Mouse (Mus musculus) frontal cortex, postnatal 14 days (tissue): Measurements from ENCODE around the gene Spem1.

ENCODE experiments used
- DNase-seq, 2 experiments: peaks; one replicate each; pipeline ENCODE4 v3.0.0; 2022; ENCODE audit warnings: low spot score in 2 of 2

Spem1 gene

GRCm38 (mm10) chr11:69800392-69801197 lies 21.4 kb downstream of the Spem1 start:
- DNase-seq = no peak

DNA sequence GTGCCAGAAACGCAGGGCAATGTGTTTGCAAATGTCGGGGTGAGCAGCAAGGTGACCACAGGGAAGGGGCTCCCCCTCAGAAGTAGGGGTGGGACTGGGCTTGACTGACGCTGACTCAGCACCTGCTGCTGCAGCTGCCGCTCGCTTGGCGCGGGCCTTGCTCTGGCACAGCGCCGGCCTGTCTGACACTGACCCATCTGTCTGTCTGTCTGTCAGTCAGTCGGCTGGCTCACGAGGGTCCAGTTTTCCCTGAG lies 21.9 kb downstream of the Spem1 start:
- DNase-seq = no peak

DNA sequence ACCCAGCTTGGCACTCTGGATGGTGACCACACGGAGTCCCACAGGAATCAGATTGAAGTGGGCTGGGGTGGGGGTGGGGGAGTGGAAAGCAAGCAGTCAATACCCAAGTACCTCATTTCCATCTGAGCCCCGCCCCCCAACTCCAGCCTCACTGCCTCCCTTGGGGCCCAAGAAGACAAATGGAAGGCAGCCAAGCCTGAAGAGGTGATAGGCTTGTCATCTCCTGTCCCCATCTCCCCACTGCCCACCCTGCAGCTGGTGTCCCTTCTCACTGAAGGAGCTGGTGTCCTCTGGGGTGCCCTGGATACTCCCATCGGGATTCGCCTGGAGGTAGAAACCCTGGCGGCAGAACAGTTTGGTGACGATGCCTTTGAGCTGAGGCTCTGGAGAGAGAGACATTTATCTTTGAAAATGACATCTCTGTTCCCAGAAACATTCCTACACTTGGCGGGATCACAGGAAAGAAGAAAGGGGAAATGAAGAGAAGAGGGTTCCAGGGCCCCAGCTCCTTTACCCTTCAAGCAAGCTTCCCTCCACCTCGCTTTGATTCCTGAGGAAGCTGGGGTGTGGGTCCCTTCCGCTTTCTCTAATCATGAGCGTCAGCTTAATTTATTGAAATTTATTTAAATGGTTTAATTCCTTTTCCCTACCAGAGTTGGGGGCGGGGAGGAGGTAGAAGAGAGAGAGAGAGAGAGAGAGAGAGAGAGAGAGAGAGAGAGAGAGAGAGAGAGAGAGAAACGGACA lies 22.4 kb downstream of the Spem1 start:
- no peak for DNase-seq

DNA sequence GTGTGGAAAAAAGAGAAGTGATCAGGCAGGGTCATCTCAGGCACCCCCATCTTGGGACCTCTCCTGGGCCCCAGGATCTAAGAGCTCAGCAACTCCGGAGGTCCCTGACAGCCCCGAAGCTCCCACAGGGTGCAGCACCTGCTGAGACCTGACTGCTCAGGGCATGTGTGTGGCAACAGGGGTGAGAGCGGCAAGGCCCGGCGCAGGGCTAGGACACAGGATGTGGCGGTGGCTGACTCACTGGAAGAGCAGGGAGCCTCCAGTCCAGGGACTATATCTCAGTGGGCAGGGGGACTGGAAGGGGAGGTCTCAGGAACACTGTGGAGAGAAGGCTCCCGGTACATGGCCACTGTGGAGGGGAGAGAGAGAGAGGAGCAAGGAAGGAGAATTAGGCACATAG lies 24.1 kb downstream of the Spem1 start:
- DNase-seq = no peak

DNA sequence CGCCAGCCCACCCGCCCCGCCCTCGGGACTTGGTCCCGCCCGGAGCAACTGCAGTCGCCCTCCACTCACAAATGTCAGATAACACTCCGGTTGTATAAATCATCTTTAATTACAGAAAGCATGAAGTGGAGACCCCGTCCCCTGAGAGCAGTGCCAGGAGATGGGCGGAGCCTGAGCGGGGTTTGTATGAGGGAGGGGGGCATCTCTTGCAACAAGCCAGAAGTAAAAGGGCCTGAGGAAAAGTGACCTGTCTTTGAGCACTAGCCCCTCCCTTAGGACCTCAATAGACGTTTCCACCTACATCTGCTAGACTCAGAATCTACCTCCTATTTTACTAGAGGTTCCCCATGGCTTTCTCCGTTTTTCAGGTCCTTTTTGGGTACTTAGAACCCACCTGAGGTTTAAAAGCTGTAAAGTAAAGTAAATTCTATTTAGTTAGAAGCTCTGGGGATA lies 26.0 kb downstream of the Spem1 start:
- no peak for DNase-seq

- DNase-seq = peak; percentile 82 to 86
These were observed 26.6 kb downstream of the Spem1 start, which contains the start of gene Chrnb1 for GRCm38 (mm10) chr11:69795168-69795982. Gene Chrnb1 (minus strand): TSS chr11:69795943.

- no peak for DNase-seq
These were observed 28.6 kb downstream of the Spem1 start for GRCm38 (mm10) chr11:69793429-69793828.

DNA sequence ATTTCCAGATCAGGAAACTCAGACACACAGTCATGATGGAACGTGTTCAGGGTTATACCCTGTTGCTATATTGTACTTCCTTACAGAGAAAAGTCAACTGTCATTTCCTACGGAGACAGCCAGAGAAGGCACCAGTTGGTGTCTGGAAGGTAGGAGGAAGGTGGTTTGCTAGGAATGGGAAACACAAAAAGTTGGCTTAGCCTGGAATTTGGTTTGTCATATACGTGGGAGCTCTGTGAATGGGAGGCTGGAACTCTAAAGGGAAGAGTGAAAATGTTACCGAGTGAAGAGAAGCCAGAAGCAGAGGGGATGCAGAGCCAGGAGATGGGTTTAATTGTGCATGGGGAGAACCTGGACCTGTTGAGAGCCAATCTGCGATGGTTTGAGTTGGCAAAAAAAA lies 30.6 kb downstream of the Spem1 start:
- no peak for DNase-seq

DNA sequence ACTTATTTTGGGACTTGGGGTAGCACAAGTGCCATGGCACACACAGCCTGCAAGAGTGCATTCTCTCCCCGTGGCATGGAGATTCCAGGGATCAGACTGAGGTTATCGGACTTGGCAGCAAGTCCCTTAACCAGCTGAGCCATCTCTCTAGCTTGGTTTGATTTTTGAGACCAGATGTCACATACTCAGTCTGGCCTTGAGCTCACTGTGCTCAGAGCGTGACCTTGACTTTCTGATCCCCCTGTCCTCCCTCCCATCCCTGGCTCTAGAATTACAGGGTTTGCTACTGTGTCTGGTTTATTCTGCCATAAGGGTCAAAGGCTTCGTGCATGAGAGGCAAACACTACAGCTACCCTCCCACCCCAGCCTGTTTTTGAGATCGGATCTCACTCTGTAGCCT lies 32.5 kb downstream of the Spem1 start:
- DNase-seq = no peak

DNA sequence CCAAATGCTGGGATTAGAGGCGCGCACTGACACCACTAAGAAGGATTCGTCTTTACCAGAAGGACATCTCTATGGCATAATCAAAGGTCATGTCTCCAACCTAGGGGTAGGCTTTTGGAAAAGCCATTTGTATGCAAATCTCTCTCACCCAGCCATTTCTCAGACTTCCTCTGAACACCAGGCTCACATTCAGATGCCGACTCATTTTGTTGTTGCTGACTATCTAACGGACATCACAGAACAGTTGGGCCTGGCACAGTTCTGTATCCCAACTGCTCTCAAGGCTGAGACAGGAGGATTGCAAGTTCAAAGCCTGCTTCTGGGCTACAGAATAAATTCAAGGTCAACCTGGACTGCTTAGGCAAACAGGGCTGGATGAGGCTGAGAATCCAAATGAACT lies 34.7 kb downstream of the Spem1 start:
- no peak for DNase-seq

DNA sequence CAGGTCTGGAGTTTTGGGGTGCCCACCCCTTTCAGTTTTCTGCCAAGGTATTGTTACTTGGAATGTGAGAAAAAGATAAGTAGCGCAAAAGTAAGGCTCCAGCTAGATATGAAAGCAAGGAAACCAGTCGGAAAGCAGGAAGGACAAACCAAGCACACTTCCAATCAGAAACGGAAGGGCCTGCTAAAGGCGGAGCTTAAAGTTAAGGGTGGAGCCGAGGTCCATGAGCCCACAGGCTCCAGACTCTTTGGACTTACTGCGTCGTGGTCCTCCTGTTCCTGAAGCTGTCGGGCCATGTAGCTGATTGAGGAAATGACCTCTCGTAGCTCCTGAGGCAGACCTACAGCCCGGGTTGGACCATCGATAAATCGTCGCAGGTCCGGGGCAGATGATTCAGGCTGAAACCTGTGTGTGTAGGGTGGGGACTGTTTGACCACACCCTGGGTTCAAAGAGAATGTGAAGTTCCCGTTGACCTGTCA lies 37.1 kb downstream of the Spem1 start:
- DNase-seq = no peak

GRCm38 (mm10) chr11:69781828-69782227 lies 40.2 kb downstream of the Spem1 start:
- no peak for DNase-seq

DNA sequence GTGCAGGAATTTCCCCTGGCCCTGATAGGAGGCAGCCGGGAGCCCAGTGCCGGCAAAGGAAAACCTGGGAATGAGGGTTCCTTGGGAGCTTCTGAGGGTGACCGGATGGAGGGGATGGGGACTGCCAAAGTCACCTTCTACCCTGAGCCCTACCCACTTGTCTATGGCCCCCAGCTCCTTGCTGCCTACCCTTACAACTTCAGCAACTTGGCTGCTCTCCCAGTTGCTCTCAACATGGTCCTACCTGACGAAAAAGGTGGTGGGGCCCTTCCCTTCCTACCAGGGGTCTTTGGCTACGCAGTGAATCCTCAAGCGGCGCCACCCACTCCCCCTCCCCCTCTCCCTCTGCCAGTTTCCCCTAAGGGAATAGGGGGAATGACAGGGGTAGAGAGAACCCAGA lies 43.0 kb downstream of the Spem1 start:
- no peak for DNase-seq

GRCm38 (mm10) chr11:69778258-69778982 lies 43.6 kb downstream of the Spem1 start:
- DNase-seq = no peak

GRCm38 (mm10) chr11:69777504-69778257 lies 44.3 kb downstream of the Spem1 start:
- no peak for DNase-seq

GRCm38 (mm10) chr11:69776488-69776887 lies 45.5 kb downstream of the Spem1 start:
- no peak for DNase-seq

DNA sequence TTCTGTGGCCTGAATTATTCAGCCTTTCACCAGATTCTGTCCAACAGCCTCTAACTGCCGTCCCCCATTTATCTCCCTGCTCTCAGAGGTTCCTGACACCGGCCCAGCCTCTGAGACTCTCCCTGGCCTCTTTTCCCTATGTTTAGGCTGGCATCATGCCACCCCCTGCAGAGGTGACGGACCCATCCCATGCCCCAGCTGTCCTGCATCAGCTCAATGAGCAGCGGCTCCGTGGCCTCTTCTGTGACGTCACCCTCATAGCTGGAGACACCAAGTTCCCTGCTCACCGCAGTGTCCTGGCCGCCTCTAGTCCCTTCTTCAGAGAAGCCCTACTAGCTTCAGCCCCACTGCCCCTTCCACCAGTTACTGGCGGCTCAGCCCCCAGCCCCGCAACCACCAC lies 46.3 kb downstream of the Spem1 start:
- DNase-seq = no peak

- no peak for DNase-seq
These were observed 47.0 kb downstream of the Spem1 start for GRCm38 (mm10) chr11:69774961-69775360.
